Mouse (Mus musculus) embryonic facial prominence, embryonic 13.5 days (tissue): ENCODE measurements at regions not wholly inside any gene's neighbourhood (a gene's known extent, or its start where the extent isn't known, plus 50 kb on each side); places are given as distances from the start of the nearest gene placed in this dataset.

Source experiments
- ATAC-seq: fragments of 200-750 bp; cut with Nextera tagmentation; 2 replicates; pipeline ENCODE4 v1.8.0; 2017; ENCODE audit warnings: low read depth; ENCODE audit not compliant: insufficient number of reproducible peaks, insufficient read depth, low FRiP score, low TSS enrichment
- H3K27ac ChIP-seq: fragments of 300-500 bp; sonication (generic); 2 replicates; pipeline ENCODE4 v1.5.1; 2015; ENCODE audit warnings: moderate library complexity, mild to moderate bottlenecking, inconsistent platforms
- H3K27me3 ChIP-seq: fragments of 300-500 bp; sonication (generic); 2 replicates; pipeline ENCODE4 v1.6.1; 2015; ENCODE audit warnings: mild to moderate bottlenecking, inconsistent platforms
- H3K36me3 ChIP-seq: fragments of 300-500 bp; sonication (generic); 2 replicates; pipeline ENCODE4 v1.6.1; 2015; ENCODE audit warnings: mild to moderate bottlenecking, inconsistent platforms
- H3K4me1 ChIP-seq: fragments of 300-500 bp; sonication (generic); 2 replicates; pipeline ENCODE4 v1.6.1; 2015; ENCODE audit warnings: inconsistent platforms
- H3K4me2 ChIP-seq: fragments of 300-500 bp; sonication (generic); 2 replicates; pipeline ENCODE4 v1.6.1; 2015; ENCODE audit warnings: moderate library complexity, mild to moderate bottlenecking, inconsistent platforms
- H3K4me3 ChIP-seq: fragments of 300-500 bp; sonication (generic); 2 replicates; pipeline ENCODE4 v1.5.1; 2015; ENCODE audit warnings: mild to moderate bottlenecking, inconsistent platforms
- H3K9ac ChIP-seq: fragments of 300-500 bp; sonication (generic); 2 replicates; pipeline ENCODE4 v1.6.1; 2015; ENCODE audit warnings: mild to moderate bottlenecking, inconsistent platforms
- H3K9me3 ChIP-seq: fragments of 300-500 bp; sonication (generic); 2 replicates; pipeline ENCODE4 v1.6.1; 2016; ENCODE audit warnings: inconsistent platforms
- WGBS: fragments of 180-500 bp; shearing (Covaris S2); methylation state at CpG from one replicate; pipeline ENCODE4 v1.1.7; 2015; ENCODE audit warnings: mixed read lengths; 5-methylcytosine and 5-hydroxymethylcytosine counted together

DNA sequence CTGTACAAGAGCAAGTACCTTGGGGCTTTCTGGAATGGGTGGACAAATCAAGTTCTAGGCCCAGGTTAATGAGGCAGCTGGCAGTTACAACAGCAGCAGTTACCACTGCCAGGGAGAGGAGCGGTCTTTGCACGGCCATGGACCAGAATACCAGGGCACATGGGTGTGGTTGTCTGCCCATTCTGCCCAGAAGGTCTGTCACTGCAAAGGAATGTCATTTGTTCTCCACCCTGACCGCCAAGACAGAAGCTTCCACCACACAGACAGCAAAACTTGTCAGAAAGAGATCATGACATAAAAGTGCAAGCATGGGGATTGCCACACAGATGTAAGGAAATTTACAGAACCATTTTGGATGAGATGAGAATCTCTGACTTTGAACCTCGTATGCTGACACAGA lies 151.8 kb upstream of the Pabpc6 start:
- H3K4me2 ChIP-seq = no peak overlapping the region
- H3K27ac ChIP-seq = no peak overlapping the region
- no peaks in the 10 kb centered on the region for H3K36me3 ChIP-seq
- WGBS = 82% methylated on average over 4 of the region's 4 CpGs
- H3K9me3 ChIP-seq = no peaks in the 10 kb centered on the region
- H3K4me1 ChIP-seq = peaks cover 5% of the 10 kb centered on the region; the same call in 1 of the 2 replicates
- H3K4me3 ChIP-seq = no peak overlapping the region
- H3K27me3 ChIP-seq = no peaks in the 10 kb centered on the region
- ATAC-seq = no peak
- H3K9ac ChIP-seq = no peak overlapping the region

DNA sequence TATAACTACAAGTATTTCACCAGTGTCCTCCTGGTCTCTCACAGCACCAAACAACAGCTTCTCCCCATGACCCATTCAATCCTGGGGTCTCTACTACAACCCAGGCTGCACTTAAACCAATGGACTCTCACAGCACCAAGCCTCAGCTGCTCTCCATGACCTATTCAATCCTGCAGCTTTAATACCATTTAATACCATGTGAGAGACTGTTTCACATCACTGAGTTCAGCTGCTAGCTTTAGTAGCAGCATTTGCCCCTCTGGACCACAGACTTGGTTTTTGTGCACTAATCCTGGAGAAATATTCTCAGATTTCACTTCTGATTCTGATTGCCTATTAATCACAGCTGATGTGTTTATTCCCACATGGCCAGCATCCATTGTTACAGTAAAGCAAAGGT lies 147.5 kb upstream of the Pabpc6 start:
- Histone ChIP-seq H3K4me1 (peaks cover 5% of the 10 kb centered on the region; the same call in 1 of the 2 replicates), H3K4me2 (no peak overlapping the region)
- ATAC-seq = no peak

DNA sequence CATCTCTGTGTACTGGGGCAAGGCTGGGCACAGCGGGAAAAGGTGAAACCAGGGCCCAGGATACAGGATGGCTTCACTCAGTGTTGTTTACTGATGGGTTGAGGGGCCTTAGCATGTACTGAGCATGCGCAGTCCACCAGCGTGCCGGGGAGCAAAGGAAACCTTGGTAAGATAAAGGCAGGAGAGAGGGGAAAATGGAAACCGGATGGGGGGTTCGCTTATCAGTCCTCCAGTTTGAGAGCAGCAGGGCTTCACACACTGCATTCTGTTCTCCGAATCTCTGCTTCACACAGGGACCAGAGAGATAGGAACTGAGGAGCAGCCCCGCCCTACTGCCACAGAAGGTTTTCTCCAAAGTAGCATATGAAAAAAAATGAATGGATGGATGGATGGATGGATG lies 127.6 kb upstream of the Pabpc6 start:
- no peak overlapping the region for H3K27ac ChIP-seq
- no peaks in the 10 kb centered on the region for H3K27me3 ChIP-seq
- WGBS = 85% methylated on average over 8 of the region's 8 CpGs

More for the DNA sequence above, 147.5 kb upstream of the Pabpc6 start:
- no peaks in the 10 kb centered on the region for H3K27me3 ChIP-seq
- H3K27ac ChIP-seq = no peak overlapping the region
- no peak overlapping the region for H3K9ac ChIP-seq
- H3K36me3 ChIP-seq = no peaks in the 10 kb centered on the region
- H3K4me3 ChIP-seq = no peak overlapping the region
- no peaks in the 10 kb centered on the region for H3K9me3 ChIP-seq

DNA sequence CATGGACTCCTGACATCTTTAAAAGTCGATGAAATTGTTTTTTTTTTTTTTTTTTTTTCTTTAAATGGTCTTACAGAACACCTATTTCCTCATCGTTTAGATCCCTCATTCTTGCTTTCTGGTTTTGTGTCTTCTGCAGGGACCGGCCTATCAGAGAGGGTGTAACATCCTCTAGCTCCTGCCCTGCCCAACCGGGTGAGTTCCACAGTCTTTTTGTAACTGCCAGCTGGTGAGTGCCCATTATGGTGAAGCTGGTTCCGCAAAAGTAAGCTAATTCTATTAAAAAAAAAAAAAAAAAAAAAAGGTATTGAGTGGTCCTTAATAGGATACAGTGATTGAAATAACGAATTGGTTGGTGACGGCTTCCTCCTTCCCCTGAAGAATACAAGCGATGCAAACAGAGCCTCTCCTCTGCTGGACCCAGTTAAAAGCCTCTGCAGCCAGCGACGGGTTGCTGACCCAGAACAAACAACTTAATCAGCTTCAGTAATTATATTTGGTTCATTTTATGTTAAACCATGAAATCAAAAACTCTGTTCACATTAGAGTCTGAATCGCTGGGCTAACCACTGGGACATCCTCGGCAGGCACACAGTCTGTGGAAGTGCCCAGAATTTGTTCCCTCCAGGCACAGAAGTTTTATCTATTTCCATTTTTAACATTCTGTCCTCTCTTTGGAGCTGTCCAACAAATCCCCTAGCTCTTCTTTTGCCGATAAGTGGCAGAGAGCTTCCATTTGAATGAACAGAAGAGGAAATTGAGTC lies 126.9 kb upstream of the Pabpc6 start:
- Histone ChIP-seq H3K4me2 (no peak overlapping the region), H3K9ac (no peak overlapping the region), H3K27ac (no peak overlapping the region), H3K9me3 (peaks cover 3% of the 10 kb centered on the region; the same call in 1 of the 2 replicates), H3K27me3 (no peaks in the 10 kb centered on the region), H3K36me3 (no peaks in the 10 kb centered on the region), H3K4me1 (no peaks in the 10 kb centered on the region), H3K4me3 (no peak overlapping the region)
- 51% methylated on average over 13 of the region's 13 CpGs for WGBS
- no peak for ATAC-seq

More for the DNA sequence above, 127.6 kb upstream of the Pabpc6 start:
- H3K4me2 ChIP-seq = no peak overlapping the region
- no peaks in the 10 kb centered on the region for H3K36me3 ChIP-seq
- peaks cover 3% of the 10 kb centered on the region; the same call in 1 of the 2 replicates for H3K9me3 ChIP-seq
- no peak for ATAC-seq
- no peak overlapping the region for H3K4me3 ChIP-seq
- no peaks in the 10 kb centered on the region for H3K4me1 ChIP-seq
- H3K9ac ChIP-seq = no peak overlapping the region

DNA sequence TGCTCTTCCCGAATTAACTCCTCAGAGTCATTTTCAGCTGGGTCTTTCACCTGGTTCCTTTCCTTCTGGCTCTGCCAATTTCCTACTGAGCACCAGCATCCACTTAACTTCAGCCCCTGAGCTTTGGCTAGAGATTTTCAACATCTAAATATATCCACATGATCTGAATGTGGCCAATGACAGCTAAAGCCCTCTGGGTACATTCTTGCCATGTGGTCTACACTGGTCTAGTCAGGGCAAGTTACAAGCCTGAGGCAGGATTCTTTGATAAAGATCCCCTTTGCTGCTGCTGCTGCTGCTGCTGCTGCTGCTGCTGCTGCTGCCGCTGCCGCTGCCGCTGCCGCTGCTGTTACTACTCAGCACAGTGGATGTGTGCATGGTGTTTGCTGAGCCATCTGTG lies 109.3 kb upstream of the Pabpc6 start:
- ATAC-seq = no peak

DNA sequence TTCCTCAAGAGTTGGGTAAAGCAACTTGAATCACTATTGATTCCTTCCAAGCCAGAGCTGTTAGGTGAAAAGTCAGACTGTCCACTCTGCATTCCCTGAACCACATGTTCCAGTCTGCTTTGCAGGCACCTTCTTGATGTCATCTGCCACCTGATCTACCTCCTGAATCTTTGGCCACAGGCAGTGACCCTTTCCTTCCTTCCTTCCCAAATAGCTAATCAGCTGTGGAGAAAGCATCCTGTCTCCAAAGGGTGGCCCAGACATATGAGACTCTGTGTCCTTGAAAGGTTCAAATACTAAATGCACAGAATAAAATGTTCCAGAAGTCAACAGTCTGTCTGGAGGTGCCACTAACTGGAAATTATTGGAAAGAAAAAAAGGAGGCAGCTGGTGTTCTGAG lies 107.6 kb upstream of the Pabpc6 start:
- H3K4me2 ChIP-seq = no peak overlapping the region
- no peak overlapping the region for H3K27ac ChIP-seq

More for the DNA sequence above, 109.3 kb upstream of the Pabpc6 start:
- Histone ChIP-seq H3K36me3 (no peaks in the 10 kb centered on the region), H3K4me1 (no peaks in the 10 kb centered on the region), H3K4me2 (no peak overlapping the region), H3K27me3 (no peaks in the 10 kb centered on the region), H3K9ac (no peak overlapping the region), H3K9me3 (no peaks in the 10 kb centered on the region), H3K27ac (no peak overlapping the region), H3K4me3 (no peak overlapping the region)
- WGBS = 64% methylated on average over 5 of the region's 5 CpGs

DNA sequence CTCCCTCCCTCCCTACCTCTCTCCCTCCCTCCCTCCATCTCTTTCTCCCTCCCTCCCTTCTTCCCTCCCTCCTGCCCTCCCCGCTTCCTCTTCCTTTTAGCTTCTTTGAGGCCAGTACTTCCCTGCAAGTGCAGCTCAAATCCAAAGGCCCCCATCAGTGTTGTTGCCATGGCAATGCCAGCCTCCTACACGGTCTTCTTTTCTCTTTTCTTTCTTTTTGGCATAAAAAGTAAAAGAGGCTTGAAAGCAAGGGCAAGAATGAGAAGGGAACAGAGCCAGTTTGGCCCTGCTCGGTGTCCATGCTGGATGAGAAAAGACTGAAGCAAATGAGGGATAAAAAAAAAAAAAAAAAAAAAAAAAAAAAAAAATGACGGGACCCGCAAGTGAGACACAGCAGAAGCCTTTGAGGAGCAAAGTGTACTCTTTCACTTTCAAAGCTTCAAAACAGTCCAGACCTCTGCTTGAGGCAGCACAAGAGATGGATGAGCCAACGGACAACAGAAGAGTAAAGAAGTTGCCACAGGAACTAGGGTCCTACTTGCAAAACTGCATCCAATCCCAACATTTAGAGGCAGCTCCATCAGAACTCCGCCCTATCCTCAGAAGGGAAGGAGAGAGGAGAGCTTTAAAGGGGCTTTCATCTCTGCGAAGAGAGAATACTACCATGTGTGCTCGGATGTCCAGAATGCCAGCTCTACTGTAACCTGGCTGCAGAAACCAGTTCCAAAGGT lies 106.9 kb upstream of the Pabpc6 start:
- no peak overlapping the region for H3K4me2 ChIP-seq
- H3K27me3 ChIP-seq = no peaks in the 10 kb centered on the region
- no peaks in the 10 kb centered on the region for H3K4me1 ChIP-seq
- H3K27ac ChIP-seq = no peak overlapping the region
- no peak for ATAC-seq
- H3K9me3 ChIP-seq = no peaks in the 10 kb centered on the region
- no peak overlapping the region for H3K4me3 ChIP-seq
- WGBS = 69% methylated on average over 7 of the region's 9 CpGs
- H3K9ac ChIP-seq = no peak overlapping the region
- H3K36me3 ChIP-seq = no peaks in the 10 kb centered on the region

More for the DNA sequence above, 107.6 kb upstream of the Pabpc6 start:
- Histone ChIP-seq H3K36me3 (no peaks in the 10 kb centered on the region), H3K9me3 (no peaks in the 10 kb centered on the region), H3K4me3 (no peak overlapping the region), H3K27me3 (no peaks in the 10 kb centered on the region), H3K9ac (no peak overlapping the region), H3K4me1 (no peaks in the 10 kb centered on the region)
- no peak for ATAC-seq

DNA sequence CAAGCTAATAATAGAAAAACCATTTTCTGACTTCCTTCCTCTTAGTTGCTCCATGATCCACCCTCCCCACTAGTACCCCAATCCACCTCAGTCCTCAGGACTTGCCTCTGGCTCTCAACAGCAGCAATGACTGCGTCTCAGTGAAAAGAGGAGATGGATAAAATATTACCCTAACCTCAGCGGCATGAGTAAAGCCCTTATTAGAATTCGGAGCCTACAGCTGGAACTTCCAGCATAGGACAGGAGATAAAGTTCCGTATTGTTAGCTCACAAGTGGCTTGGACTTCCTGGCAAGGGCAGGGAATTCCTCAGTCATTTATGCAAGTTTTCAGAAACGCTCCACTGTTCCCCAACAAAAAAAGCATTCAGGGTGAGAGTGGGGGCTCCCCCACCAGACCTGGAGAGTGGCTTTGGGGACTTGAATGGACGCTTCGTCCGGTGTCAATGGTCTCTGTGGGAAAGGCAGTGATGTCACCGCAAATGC lies 106.2 kb upstream of the Pabpc6 start:
- 37% methylated on average over 9 of the region's 9 CpGs for WGBS
- no peak overlapping the region for H3K27ac ChIP-seq
- H3K4me1 ChIP-seq = no peaks in the 10 kb centered on the region
- H3K9ac ChIP-seq = no peak overlapping the region
- H3K36me3 ChIP-seq = no peaks in the 10 kb centered on the region
- H3K27me3 ChIP-seq = no peaks in the 10 kb centered on the region
- ATAC-seq = no peak
- no peak overlapping the region for H3K4me3 ChIP-seq
- H3K9me3 ChIP-seq = no peaks in the 10 kb centered on the region
- no peak overlapping the region for H3K4me2 ChIP-seq

DNA sequence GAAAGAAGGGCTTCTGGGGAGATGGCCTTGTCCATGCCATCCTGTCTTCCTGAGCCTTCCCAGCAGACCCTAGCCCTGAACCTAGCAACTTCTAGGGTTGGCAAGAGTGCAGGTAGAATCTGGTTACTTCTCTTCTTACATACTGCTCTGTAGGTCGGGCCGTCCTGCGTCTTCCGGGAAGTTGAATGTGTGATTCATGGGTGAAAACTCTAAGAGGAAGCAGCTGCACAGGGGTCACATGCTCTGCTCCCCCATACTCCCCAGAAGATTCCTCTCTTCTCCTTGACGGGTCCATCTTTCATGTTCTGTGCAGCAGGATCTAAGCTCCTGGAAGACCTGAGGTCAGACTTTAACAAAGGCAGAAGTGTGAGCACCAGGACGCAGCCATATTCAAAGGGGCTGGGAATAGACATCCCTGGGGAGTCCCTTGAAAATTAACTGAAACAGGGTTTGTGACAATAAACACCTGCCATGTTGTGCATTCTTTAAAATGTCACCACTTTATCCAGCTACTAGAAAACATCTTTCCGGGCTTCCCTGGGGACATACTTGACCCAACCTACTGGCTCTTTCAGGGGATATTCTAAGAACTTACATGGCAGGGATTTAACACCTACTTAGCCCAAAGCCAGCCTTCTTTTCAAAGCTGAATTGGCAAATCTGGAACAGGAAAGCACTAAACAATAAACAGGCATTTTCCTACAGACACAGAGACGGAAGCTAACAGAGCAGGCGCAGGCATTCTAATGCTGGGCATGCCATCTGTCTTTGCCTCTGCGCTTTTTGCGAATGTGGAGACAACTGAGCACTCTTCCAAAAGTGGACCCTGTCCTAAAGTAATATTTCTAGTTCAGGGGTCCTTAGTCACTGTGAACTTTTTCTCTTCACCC lies 105.5 kb upstream of the Pabpc6 start:
- no peak overlapping the region for H3K9ac ChIP-seq
- H3K4me1 ChIP-seq = no peaks in the 10 kb centered on the region
- ATAC-seq = no peak
- no peaks in the 10 kb centered on the region for H3K36me3 ChIP-seq
- H3K27me3 ChIP-seq = no peaks in the 10 kb centered on the region
- no peak overlapping the region for H3K4me2 ChIP-seq
- no peak overlapping the region for H3K4me3 ChIP-seq
- no peaks in the 10 kb centered on the region for H3K9me3 ChIP-seq
- 74% methylated on average over 11 of the region's 11 CpGs for WGBS
- no peak overlapping the region; the same call in 1 of the 2 replicates for H3K27ac ChIP-seq

DNA sequence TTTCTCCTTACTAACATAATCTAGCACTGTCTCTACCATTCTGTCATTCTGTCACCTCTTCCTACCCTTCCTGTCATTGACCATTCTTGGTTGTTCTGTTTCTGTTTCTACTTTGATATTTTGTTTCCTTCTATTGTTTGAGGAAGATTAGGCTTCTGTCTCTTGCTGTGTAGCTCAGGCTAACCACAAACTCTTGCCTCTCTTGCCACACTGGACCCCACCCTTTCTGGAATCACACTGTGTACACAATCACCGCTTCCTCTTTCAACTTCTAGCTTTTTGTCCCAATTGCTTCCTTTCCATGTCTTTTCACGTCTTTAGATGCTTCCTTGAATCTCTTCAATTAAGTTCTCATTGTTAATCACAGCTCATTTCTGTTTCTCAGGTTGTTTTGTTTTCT lies 104.2 kb upstream of the Pabpc6 start:
- Histone ChIP-seq H3K36me3 (no peaks in the 10 kb centered on the region), H3K4me1 (no peaks in the 10 kb centered on the region)
- no peak for ATAC-seq

DNA sequence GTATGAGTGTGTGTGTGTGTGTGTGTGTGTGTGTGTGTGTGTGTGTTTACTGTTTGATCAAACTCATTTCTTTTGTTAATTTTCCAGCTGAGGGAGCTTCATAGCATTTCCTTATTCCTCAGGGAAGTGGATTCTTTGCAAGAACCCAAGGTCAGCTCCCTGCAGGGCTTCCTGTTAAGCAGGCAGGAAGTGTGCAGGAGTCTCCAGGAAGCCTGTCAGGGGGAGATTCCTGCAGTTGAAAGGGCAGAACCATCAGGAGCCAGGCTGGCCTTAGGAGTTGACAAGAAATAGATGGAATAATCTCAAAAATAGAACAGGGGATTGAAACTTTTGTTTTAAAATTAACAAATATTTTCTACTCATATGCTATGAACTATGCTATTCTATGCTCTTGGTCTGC lies 98.8 kb upstream of the Pabpc6 start:
- Histone ChIP-seq H3K9ac (no peak overlapping the region), H3K27me3 (peaks cover 15% of the 10 kb centered on the region), H3K4me1 (peaks cover 10% of the 10 kb centered on the region), H3K36me3 (no peaks in the 10 kb centered on the region), H3K4me2 (no peak overlapping the region), H3K27ac (no peak overlapping the region), H3K9me3 (no peaks in the 10 kb centered on the region), H3K4me3 (no peak overlapping the region)
- ATAC-seq = no peak

More for the DNA sequence above, 104.2 kb upstream of the Pabpc6 start:
- H3K4me3 ChIP-seq = no peak overlapping the region
- no peaks in the 10 kb centered on the region for H3K9me3 ChIP-seq
- H3K27me3 ChIP-seq = no peaks in the 10 kb centered on the region
- no peak overlapping the region for H3K9ac ChIP-seq
- no peak overlapping the region for H3K27ac ChIP-seq
- 72% methylated on average over 2 of the region's 2 CpGs for WGBS
- H3K4me2 ChIP-seq = no peak overlapping the region
